Mouse (Mus musculus) MEL (cell line): ENCODE measurements around the gene Clcn3. TPM values are rescaled to one million over a fixed set of nuclear protein-coding genes. Genes with fewer than 3 reads are reported as not detected.

Source experiments
- DNase-seq: peaks from one replicate; pipeline ENCODE4 v3.0.0; 2011; ENCODE audit warnings: low read depth, low spot score
- H3K27ac ChIP-seq: 2 replicates; pipeline ENCODE4 v1.5.1; 2012; ENCODE audit warnings: low read depth, mild to moderate bottlenecking, control low read depth, low read length, moderate library complexity; ENCODE audit not compliant: control insufficient read depth
- H3K27me3 ChIP-seq, 2 experiments: fragments of 150-350 bp in 1 of 2; sonication (generic) in 1 of 2; 2 replicates each; pipeline ENCODE4 v1.6.1; 2012; ENCODE audit warnings: low read length in 2 of 2, mild to moderate bottlenecking in 2 of 2, improper control_type of control experiment in 1 of 2, moderate library complexity in 1 of 2; ENCODE audit not compliant: insufficient read depth in 2 of 2, control insufficient read depth in 1 of 2
- H3K36me3 ChIP-seq, 2 experiments: 2 replicates each; pipeline ENCODE4 v1.6.1; 2012 to 2014; ENCODE audit warnings: low read length in 2 of 2, improper control_type of control experiment in 1 of 2, inconsistent platforms in 1 of 2, mild to moderate bottlenecking in 1 of 2; ENCODE audit not compliant: insufficient read depth in 2 of 2, control insufficient read depth in 1 of 2
- H3K4me1 ChIP-seq, 2 experiments: fragments of 150-350 bp in 1 of 2; sonication (generic) in 1 of 2; 2 replicates each; pipeline ENCODE4 v1.6.1; 2012; ENCODE audit warnings: low read length in 2 of 2, improper control_type of control experiment in 1 of 2, mild to moderate bottlenecking in 1 of 2; ENCODE audit not compliant: insufficient read depth in 2 of 2, control insufficient read depth in 1 of 2
- H3K4me3 ChIP-seq, 2 experiments: fragments of 150-350 bp in 1 of 2; sonication (generic) in 1 of 2; 2 replicates each; pipeline ENCODE4 v1.5.1; 2012; ENCODE audit warnings: low read depth in 2 of 2, low read length in 2 of 2, mild to moderate bottlenecking in 2 of 2, moderate library complexity in 2 of 2, control low read depth in 1 of 2, improper control_type of control experiment in 1 of 2; ENCODE audit not compliant: control insufficient read depth in 1 of 2, insufficient read depth in 1 of 2
- H3K79me2 ChIP-seq: 2 replicates; pipeline ENCODE4 v1.6.1; 2012; ENCODE audit warnings: mild to moderate bottlenecking, low read length, moderate library complexity; ENCODE audit not compliant: control insufficient read depth, poor library complexity, insufficient read depth
- H3K9ac ChIP-seq: 2 replicates; pipeline ENCODE4 v1.6.1; 2012; ENCODE audit warnings: low read depth, mild to moderate bottlenecking, control low read depth, low read length, moderate library complexity; ENCODE audit not compliant: control insufficient read depth, poor library complexity, severe bottlenecking
- H3K9me3 ChIP-seq: fragments of 150-350 bp; sonication (generic); replicated peaks from 2 replicates; pipeline ENCODE4 v1.6.1; 2012; ENCODE audit warnings: mild to moderate bottlenecking, low read length, improper control_type of control experiment, moderate library complexity; ENCODE audit not compliant: insufficient read depth
- CHD1 ChIP-seq: IDR thresholded peaks from 2 replicates; pipeline ENCODE4 v1.6.1; 2012; ENCODE audit warnings: low read depth, mild to moderate bottlenecking, inconsistent platforms, low read length, improper control_type of control experiment
- CHD2 ChIP-seq: IDR thresholded peaks from 2 replicates; pipeline ENCODE4 v1.6.1; 2011; ENCODE audit warnings: low read length, improper control_type of control experiment
- CTCF ChIP-seq, 3 experiments: IDR thresholded peaks in 2 of 3; conservative IDR thresholded peaks in 1 of 3; 2 replicates each; pipeline ENCODE4 v1.5.1; 2011 to 2012; ENCODE audit warnings: low read length in 3 of 3, low read depth in 2 of 3, mild to moderate bottlenecking in 2 of 3, improper control_type of control experiment in 1 of 3, inconsistent platforms in 1 of 3, mixed read lengths in 1 of 3, moderate library complexity in 1 of 3; ENCODE audit not compliant: control insufficient read depth in 1 of 3, insufficient read depth in 1 of 3, poor library complexity in 1 of 3, severe bottlenecking in 1 of 3
- EP300 ChIP-seq, 2 experiments: IDR thresholded peaks; 2 replicates each; pipeline ENCODE4 v1.6.1; 2011; ENCODE audit warnings: improper control_type of control experiment in 2 of 2, low read length in 2 of 2, low read depth in 1 of 2, mild to moderate bottlenecking in 1 of 2
- ETS1 ChIP-seq: IDR thresholded peaks from 2 replicates; pipeline ENCODE4 v1.6.1; 2012; ENCODE audit warnings: low read depth, mild to moderate bottlenecking, inconsistent platforms, low read length, improper control_type of control experiment, moderate library complexity
- GATA1 ChIP-seq: IDR thresholded peaks from 2 replicates; pipeline ENCODE4 v1.6.1; 2011; ENCODE audit warnings: low read depth, low read length, improper control_type of control experiment
- HCFC1 ChIP-seq: IDR thresholded peaks from 2 replicates; pipeline ENCODE4 v1.6.1; 2012; ENCODE audit warnings: low read depth, mild to moderate bottlenecking, inconsistent platforms, low read length, improper control_type of control experiment, moderate library complexity
- JUND ChIP-seq: IDR thresholded peaks from 2 replicates; pipeline ENCODE4 v1.6.1; 2011; ENCODE audit warnings: low read depth, mild to moderate bottlenecking, improper control_type of control experiment, low read length
- MAFK ChIP-seq: IDR thresholded peaks from 2 replicates; pipeline ENCODE4 v1.6.1; 2011; ENCODE audit warnings: low read depth, mild to moderate bottlenecking, low read length, improper control_type of control experiment, borderline replicate concordance
- MAX ChIP-seq: IDR thresholded peaks from 2 replicates; pipeline ENCODE4 v1.6.1; 2011; ENCODE audit warnings: low read length, improper control_type of control experiment
- MEF2A ChIP-seq: IDR thresholded peaks from 2 replicates; pipeline ENCODE4 v1.6.1; 2014; ENCODE audit warnings: low read depth, mild to moderate bottlenecking, inconsistent platforms, low read length, improper control_type of control experiment; ENCODE audit not compliant: poor library complexity, insufficient replicate concordance, severe bottlenecking; ENCODE audit errors: extremely low read depth
- MXI1 ChIP-seq: IDR thresholded peaks from 2 replicates; pipeline ENCODE4 v1.6.1; 2011; ENCODE audit warnings: mild to moderate bottlenecking, low read depth, low read length, improper control_type of control experiment
- MYB ChIP-seq: IDR thresholded peaks from 2 replicates; pipeline ENCODE4 v1.6.1; 2011; ENCODE audit warnings: mild to moderate bottlenecking, low read depth, low read length, improper control_type of control experiment
- MYC ChIP-seq: IDR thresholded peaks from 2 replicates; pipeline ENCODE4 v1.6.1; 2011; ENCODE audit warnings: low read depth, mild to moderate bottlenecking, low read length, improper control_type of control experiment, moderate library complexity
- NELFE ChIP-seq: IDR thresholded peaks from 2 replicates; pipeline ENCODE4 v1.6.1; 2011; ENCODE audit warnings: low read depth, low read length, improper control_type of control experiment
- POLR2AphosphoS2 ChIP-seq: IDR thresholded peaks from 2 replicates; pipeline ENCODE4 v1.6.1; 2011; ENCODE audit warnings: low read length, improper control_type of control experiment
- RCOR1 ChIP-seq: IDR thresholded peaks from 2 replicates; pipeline ENCODE4 v1.6.1; 2012; ENCODE audit warnings: low read depth, mild to moderate bottlenecking, inconsistent platforms, low read length, improper control_type of control experiment
- SIN3A ChIP-seq: IDR thresholded peaks from 2 replicates; pipeline ENCODE4 v1.6.1; 2012; ENCODE audit warnings: low read length, improper control_type of control experiment, inconsistent platforms
- TAL1 ChIP-seq: IDR thresholded peaks from 2 replicates; pipeline ENCODE4 v1.6.1; 2012; ENCODE audit warnings: mild to moderate bottlenecking, inconsistent platforms, low read length, moderate library complexity, mixed read lengths
- TBP ChIP-seq: IDR thresholded peaks from 2 replicates; pipeline ENCODE4 v1.8.0; 2011; ENCODE audit warnings: low read depth, low read length, improper control_type of control experiment
- TCF12 ChIP-seq: IDR thresholded peaks from 2 replicates; pipeline ENCODE4 v1.6.1; 2014; ENCODE audit warnings: low read depth, mild to moderate bottlenecking, inconsistent platforms, low read length, improper control_type of control experiment, moderate library complexity
- USF1 ChIP-seq: IDR thresholded peaks from 2 replicates; pipeline ENCODE4 v1.6.1; 2014; ENCODE audit warnings: low read depth, mild to moderate bottlenecking, inconsistent platforms, low read length, improper control_type of control experiment, moderate library complexity
- USF2 ChIP-seq, 2 experiments: IDR thresholded peaks; 2 replicates each; pipeline ENCODE4 v1.6.1; 2011 to 2012; ENCODE audit warnings: improper control_type of control experiment in 2 of 2, low read length in 2 of 2, borderline replicate concordance in 1 of 2, inconsistent platforms in 1 of 2, low read depth in 1 of 2, mild to moderate bottlenecking in 1 of 2; ENCODE audit not compliant: insufficient read depth in 1 of 2
- ZC3H11A ChIP-seq: IDR thresholded peaks from 2 replicates; pipeline ENCODE4 v1.6.1; 2012; ENCODE audit warnings: low read depth, mild to moderate bottlenecking, inconsistent platforms, low read length, improper control_type of control experiment
- ZNF384 ChIP-seq: IDR thresholded peaks from 2 replicates; pipeline ENCODE4 v1.6.1; 2012; ENCODE audit warnings: low read depth, mild to moderate bottlenecking, inconsistent platforms, low read length, improper control_type of control experiment
- polyA plus RNA-seq, 2 experiments: library from polyadenylated mRNA; stranded (reverse) in 1 of 2; unstranded in 1 of 2; fragments of >175 nt in 1 of 2; fragments of >200 nt in 1 of 2; gene quantifications; 2 replicates each; pipeline versions ENCODE4 v1.2.1 to v1.2.4; 2012; ENCODE audit warnings: low replicate concordance in 2 of 2, low read depth in 1 of 2; ENCODE audit not compliant: insufficient read length in 2 of 2, insufficient read depth in 1 of 2, missing spikeins in 1 of 2
- total RNA-seq: library from RNA; depleted of rRNA; stranded (reverse); fragments of 300-350 nt; gene quantifications from 2 replicates; pipeline ENCODE4 v1.2.3, GENCODE M21; 2012

Clcn3 gene
- total and polyA plus RNA-seq, 3 experiments = 28.8 to 65.6 (median 33.0) TPM

DNA sequence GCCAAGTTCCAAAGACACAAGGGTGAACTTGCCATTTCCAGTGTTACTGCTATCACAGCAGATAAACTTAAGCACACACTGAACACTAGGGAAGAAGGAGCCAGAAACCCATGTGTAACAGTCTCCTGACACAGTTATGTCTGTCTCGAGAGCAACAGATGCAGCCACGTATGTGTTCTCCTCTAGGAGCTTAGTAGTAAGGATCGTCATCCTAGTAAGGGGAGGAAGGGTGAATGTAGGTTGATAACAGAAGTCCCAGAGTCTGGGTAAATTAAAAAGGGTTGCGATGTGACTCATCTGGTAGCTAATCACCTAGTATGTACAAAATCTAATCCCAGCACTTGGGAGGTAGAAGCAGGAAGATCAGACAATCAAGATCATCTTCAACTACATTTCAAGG is 33.2 kb downstream of the Clcn3 start:
- Histone ChIP-seq H3K27me3 (no peaks in the 10 kb centered on the region), H3K4me1 (peaks cover 12 to 32% of the 10 kb centered on the region in 2 experiments), H3K9me3 (no peaks in the 10 kb centered on the region), H3K27ac (peak overlapping the region; percentile 53), H3K36me3 (peaks cover 0 to 43% of the 10 kb centered on the region in 2 experiments), H3K79me2 (peaks cover 39% of the 10 kb centered on the region), H3K4me3 (no peak overlapping the region)
- DNase-seq = peak; percentile 85
- peak; percentile 57; the same call in 1 of the 2 replicates for TF ChIP-seq MYC
- peak; percentile 77 for TF ChIP-seq MXI1
- TF ChIP-seq JUND = 0 out of 2 replicates have a peak, but pooled peaks have one; percentile 46
- no peak for TF ChIP-seq CHD1
- no peak for TF ChIP-seq MAFK
- TF ChIP-seq EP300 (IDR thresholded peaks at IDR 0.05; ENCODE audit: low read depth in 1 of 2, low read length in 2 of 2) = peak; percentile 87 to 91
- no peak for TF ChIP-seq USF2 (IDR thresholded peaks at IDR 0.05; ENCODE audit: borderline replicate concordance in 1 of 2, insufficient read depth in 1 of 2, low read depth in 1 of 2, low read length in 2 of 2)
- peak; percentile 88 for TF ChIP-seq TCF12
- TF ChIP-seq NELFE = no peak
- peak; percentile 94 for TF ChIP-seq GATA1
- TF ChIP-seq MYB = 0 out of 2 replicates have a peak, but pooled peaks have one; percentile 11
- TF ChIP-seq ZNF384 = no peak
- peak; percentile 81 for TF ChIP-seq TAL1
- peak; percentile 82 for TF ChIP-seq RCOR1
- peak; percentile 82 for TF ChIP-seq SIN3A
- TF ChIP-seq USF1 = no peak
- 0 out of 2 replicates have a peak, but pooled peaks have one; percentile 25 for TF ChIP-seq POLR2AphosphoS2
- TF ChIP-seq ETS1 = peak; percentile 93
- TF ChIP-seq, all 39 proteins: peak for 12
- H3K9ac ChIP-seq = no peak overlapping the region

DNA sequence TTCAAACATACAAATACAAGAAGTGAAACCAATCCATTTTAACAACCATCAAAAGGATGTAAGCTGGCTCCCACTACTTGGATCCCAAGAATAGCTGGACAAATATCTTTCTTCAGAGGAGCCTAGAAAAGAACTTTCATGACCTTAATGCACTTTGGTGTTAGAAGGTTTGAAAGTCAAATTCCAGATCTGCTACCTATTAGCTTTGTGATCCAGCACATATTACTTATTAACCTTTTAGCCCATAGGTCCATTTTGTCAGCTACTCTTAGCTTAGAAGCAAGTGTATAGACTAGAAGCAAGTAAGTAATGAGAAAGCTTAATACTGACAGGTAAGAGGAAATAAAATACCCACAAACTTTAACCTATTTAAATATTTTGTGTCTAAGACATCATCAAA is 35.6 kb downstream of the Clcn3 start:
- TF ChIP-seq HCFC1 = no peak
- TF ChIP-seq ZNF384 = no peak
- TF ChIP-seq TBP = no peak
- no peak for TF ChIP-seq MEF2A
- TF ChIP-seq USF1 = no peak
- TF ChIP-seq TCF12 = no peak
- TF ChIP-seq EP300 (IDR thresholded peaks at IDR 0.05; ENCODE audit: low read depth in 1 of 2, low read length in 2 of 2) = no peak
- TF ChIP-seq CTCF (IDR thresholded peaks at IDR 0.05 in 2 of 3, conservative IDR thresholded peaks at IDR 0.05 in 1 of 3; ENCODE audit: control insufficient read depth in 1 of 3, insufficient read depth in 1 of 3, low read depth in 2 of 3, low read length in 3 of 3, poor library complexity in 1 of 3, severe bottlenecking in 1 of 3) = no peak
- TF ChIP-seq SIN3A = no peak
- TF ChIP-seq ZC3H11A = no peak
- TF ChIP-seq RCOR1 = no peak
- no peak for TF ChIP-seq MAX
- TF ChIP-seq CHD1 = no peak
- no peak for TF ChIP-seq NELFE
- no peak for TF ChIP-seq TAL1
- no peak for TF ChIP-seq CHD2
- TF ChIP-seq, all 39 proteins: peak for 0
- Histone ChIP-seq H3K36me3 (peaks cover 0 to 42% of the 10 kb centered on the region in 2 experiments), H3K9me3 (no peaks in the 10 kb centered on the region), H3K4me3 (no peak overlapping the region), H3K27me3 (no peaks in the 10 kb centered on the region), H3K27ac (no peak overlapping the region), H3K4me1 (peaks cover 12 to 33% of the 10 kb centered on the region in 2 experiments), H3K79me2 (peaks cover 40% of the 10 kb centered on the region), H3K9ac (no peak overlapping the region)
- no peak for DNase-seq
